In genomic region chr17:27856798-27857648, GRCm38 (mm10) we compare ENCODE assay signal across 1 mouse cellular context.
TF ChIP-seq lines count a peak whose summit lies in the region.

No protein-coding gene starts in this region.

TF ChIP-seq in C2C12, 6 proteins besides CTCF, POLR2A, EP300 and RAD21:
- no peak for TF ChIP-seq MAX (IDR thresholded peaks at IDR 0.05)
- TF ChIP-seq CEBPB (IDR thresholded peaks at IDR 0.05; ENCODE audit: low read depth) = peak; percentile 79
